Comparison of ENCODE assay signal across 9 mouse cellular contexts in genomic region chr11:106997976-106998375, GRCm38 (mm10). TPM values are rescaled to one million over a fixed set of nuclear protein-coding genes. Genes with fewer than 3 reads are reported as not detected.
A peak's percentile ranks its signal among the peaks of the same experiment; 100 is the strongest.
DNase-seq lines count a peak whose midpoint lies in the region; ATAC-seq and TF ChIP-seq lines count a peak whose summit lies in the region.
"Had no signal": no experiment of that assay in that cellular context is flagged by ENCODE, and none has a peak within 500 bp of the region (broad histone marks: within the 10 kb centered on the region; RNA-seq: fewer than 3 reads in every experiment).

No protein-coding gene starts in this region.

- H3K27ac ChIP-seq in heart, embryonic 15.5 days: no peak overlapping the region
- no peak overlapping the region; the same call in 1 of the 2 replicates for H3K27ac ChIP-seq in hindbrain, embryonic 12.5 days
- peak overlapping the region; percentile 99 for H3K27ac ChIP-seq in midbrain, embryonic 10.5 days (replicated peaks)

- no peak for TF ChIP-seq CTCF in G1E (IDR thresholded peaks at IDR 0.05; ENCODE audit: low read depth, low read length)

- WGBS in heart, embryonic 15.5 days: 15% methylated on average over 5 of the region's 5 CpGs
- 16% methylated on average over 5 of the region's 5 CpGs for WGBS in hindbrain, embryonic 12.5 days
- 18% methylated on average over 5 of the region's 5 CpGs for WGBS in midbrain, embryonic 10.5 days

- peak overlapping the region; percentile 82 for H3K4me3 ChIP-seq in heart, embryonic 15.5 days
- H3K4me3 ChIP-seq in G1E (ENCODE audit: low read depth, low read length): peak overlapping the region; percentile 98
- peak overlapping the region; percentile 78 for H3K4me3 ChIP-seq in hindbrain, embryonic 12.5 days
- peak overlapping the region; percentile 100 for H3K4me3 ChIP-seq in midbrain, embryonic 10.5 days

- peak overlapping the region; percentile 82; the same call in 1 of the 2 replicates for H3K9ac ChIP-seq in heart, embryonic 15.5 days
- H3K9ac ChIP-seq in hindbrain, embryonic 12.5 days: peak overlapping the region; percentile 83

- DNase-seq in heart, postnatal 14 days: no peak
- DNase-seq in G1E (ENCODE audit: low spot score): no peak
- DNase-seq in midbrain, embryonic 10.5 days (ENCODE audit: low spot score): no peak
- no peak for DNase-seq in retina, embryonic 14.5 days (ENCODE audit: low spot score)
- DNase-seq in thymus, postnatal 0 days (ENCODE audit: low spot score): no peak
- no peak for DNase-seq in urinary bladder, adult 2 months (ENCODE audit: low spot score)

- H3K4me1 ChIP-seq in heart, embryonic 15.5 days (replicated peaks): peaks cover 28% of the 10 kb centered on the region
- H3K4me1 ChIP-seq in G1E (ENCODE audit: insufficient read depth, low read depth, low read length): peaks cover 34% of the 10 kb centered on the region
- peaks cover 10% of the 10 kb centered on the region for H3K4me1 ChIP-seq in hindbrain, embryonic 12.5 days
- peaks cover 42% of the 10 kb centered on the region for H3K4me1 ChIP-seq in midbrain, embryonic 10.5 days

- no peak for ATAC-seq in heart, embryonic 15.5 days (replicated peaks; ENCODE audit: insufficient number of reproducible peaks, insufficient read depth, low FRiP score, low read depth)
- no peak for ATAC-seq in G1E (ENCODE audit: extremely low read depth, insufficient number of reproducible peaks, low FRiP score, poor library complexity, severe bottlenecking)
- ATAC-seq in hindbrain, embryonic 12.5 days (ENCODE audit: low FRiP score): no peak

- intact Hi-C loops in heart, postnatal 14 days (cut with DNase I): loop anchor here (5.0 kb wide), 1 partner anchor 211 kb away; the partner anchor contains the start of genes Cep95 and Ddx5

- peaks cover 37% of the 10 kb centered on the region for H3K36me3 ChIP-seq in heart, embryonic 15.5 days
- peaks cover 48% of the 10 kb centered on the region for H3K36me3 ChIP-seq in G1E (replicated peaks)
- H3K36me3 ChIP-seq in hindbrain, embryonic 12.5 days: peaks cover 34% of the 10 kb centered on the region
- peaks cover 43% of the 10 kb centered on the region for H3K36me3 ChIP-seq in midbrain, embryonic 10.5 days

- H3K4me2 ChIP-seq in heart, embryonic 15.5 days: peak overlapping the region; percentile 72
- H3K4me2 ChIP-seq in hindbrain, embryonic 12.5 days (replicated peaks): peak overlapping the region; percentile 57

- no peaks in the 10 kb centered on the region for H3K9me3 ChIP-seq in heart, embryonic 15.5 days (replicated peaks)
- H3K9me3 ChIP-seq in G1E (replicated peaks): no peaks in the 10 kb centered on the region
- H3K9me3 ChIP-seq in hindbrain, embryonic 12.5 days (replicated peaks): no peaks in the 10 kb centered on the region
- no peaks in the 10 kb centered on the region for H3K9me3 ChIP-seq in midbrain, embryonic 10.5 days (replicated peaks)

- no peaks in the 10 kb centered on the region for H3K27me3 ChIP-seq in heart, embryonic 15.5 days
- H3K27me3 ChIP-seq in G1E (ENCODE audit: insufficient read depth, low read length): no peaks in the 10 kb centered on the region
- no peaks in the 10 kb centered on the region for H3K27me3 ChIP-seq in hindbrain, embryonic 12.5 days
- no peaks in the 10 kb centered on the region for H3K27me3 ChIP-seq in midbrain, embryonic 10.5 days (ENCODE audit: low read depth, poor library complexity, severe bottlenecking)
- H3K27me3 ChIP-seq: Patski had no signal

RNA-seq across cellular contexts. Expression of gene Kpna2, which starts 1.4 kb away (rescaled TPM):
- polyA plus RNA-seq in heart, embryonic 15.5 days (2015; fragmentation: Nextera tagmentation; extraction: Ambion mirVana): 231 and 256 TPM in 2 replicates
- total RNA-seq in heart, postnatal 14 days (2021): 100 to 1,000 TPM in 1 of 2 experiments, 10 to 100 TPM in 1; 84.2 to 103 TPM
- 302 and 432 TPM in 2 replicates for total RNA-seq in G1E (2014; fragmentation: Nextera tagmentation)
- total RNA-seq in G1E (2017): 62.0 and 66.2 TPM in 2 replicates
- 13.7 and 16.5 TPM in 2 replicates for polyA plus RNA-seq in G1E (2012)
- 340 and 349 TPM in 2 replicates for polyA plus RNA-seq in hindbrain, embryonic 12.5 days (2016; fragmentation: Nextera tagmentation; extraction: Ambion mirVana)
- polyA plus RNA-seq in midbrain, embryonic 10.5 days (2016; fragmentation: Nextera tagmentation; extraction: Ambion mirVana): 746 and 771 TPM in 2 replicates
- 427 and 439 TPM in 2 replicates for polyA plus RNA-seq in thymus, postnatal 0 days (2015; fragmentation: Nextera tagmentation; extraction: Ambion mirVana)
- polyA plus RNA-seq in urinary bladder, adult 2 months (2012; rRNA removed): 30.8 and 37.6 TPM in 2 replicates

RNA-seq across cellular contexts. Expression of gene 1810010H24Rik, which starts 27.5 kb away (rescaled TPM):
- polyA plus RNA-seq in heart, embryonic 15.5 days (2015; fragmentation: Nextera tagmentation; extraction: Ambion mirVana): 3.1 and 3.2 TPM in 2 replicates
- 1 to 10 TPM; 1.8 to 2.7 TPM for total RNA-seq in heart, postnatal 14 days (2021)
- total RNA-seq in G1E (2014; fragmentation: Nextera tagmentation) (2.6 and 5.5 TPM in 2 replicates), G1E (2017) (0.87 and 1.3 TPM in 2 replicates)
- 0.62 and 0.63 TPM in 2 replicates for polyA plus RNA-seq in G1E (2012)
- polyA plus RNA-seq in hindbrain, embryonic 12.5 days (2016; fragmentation: Nextera tagmentation; extraction: Ambion mirVana): 4.3 and 4.5 TPM in 2 replicates
- polyA plus RNA-seq in midbrain, embryonic 10.5 days (2016; fragmentation: Nextera tagmentation; extraction: Ambion mirVana): 2.0 and 3.2 TPM in 2 replicates
- 2.2 and 2.8 TPM in 2 replicates for polyA plus RNA-seq in thymus, postnatal 0 days (2015; fragmentation: Nextera tagmentation; extraction: Ambion mirVana)
- 3.5 and 4.3 TPM in 2 replicates for polyA plus RNA-seq in urinary bladder, adult 2 months (2012; rRNA removed)
